Mouse (Mus musculus) liver, adult 2 months (tissue): ENCODE data around the gene Snph.

Experiments used
- CTCF ChIP-seq: fragments of 200-500 bp; IDR thresholded peaks from 2 replicates; pipeline ENCODE4 v1.5.1; 2011; ENCODE audit warnings: low read depth, low read length, control low read depth
- POLR2A ChIP-seq: fragments of 200-500 bp; IDR thresholded peaks from 2 replicates; pipeline ENCODE4 v1.6.1; 2011; ENCODE audit warnings: low read length, control low read depth; ENCODE audit not compliant: insufficient read depth; ENCODE audit errors: extremely low read depth

GRCm38 (mm10) chr2:151566856-151567255, 65.5 kb downstream of the Snph start:
- TF ChIP-seq CTCF (no peak), POLR2A (no peak)
